Mouse (Mus musculus): ENCODE measurements around the gene Gm28230.

DNA sequence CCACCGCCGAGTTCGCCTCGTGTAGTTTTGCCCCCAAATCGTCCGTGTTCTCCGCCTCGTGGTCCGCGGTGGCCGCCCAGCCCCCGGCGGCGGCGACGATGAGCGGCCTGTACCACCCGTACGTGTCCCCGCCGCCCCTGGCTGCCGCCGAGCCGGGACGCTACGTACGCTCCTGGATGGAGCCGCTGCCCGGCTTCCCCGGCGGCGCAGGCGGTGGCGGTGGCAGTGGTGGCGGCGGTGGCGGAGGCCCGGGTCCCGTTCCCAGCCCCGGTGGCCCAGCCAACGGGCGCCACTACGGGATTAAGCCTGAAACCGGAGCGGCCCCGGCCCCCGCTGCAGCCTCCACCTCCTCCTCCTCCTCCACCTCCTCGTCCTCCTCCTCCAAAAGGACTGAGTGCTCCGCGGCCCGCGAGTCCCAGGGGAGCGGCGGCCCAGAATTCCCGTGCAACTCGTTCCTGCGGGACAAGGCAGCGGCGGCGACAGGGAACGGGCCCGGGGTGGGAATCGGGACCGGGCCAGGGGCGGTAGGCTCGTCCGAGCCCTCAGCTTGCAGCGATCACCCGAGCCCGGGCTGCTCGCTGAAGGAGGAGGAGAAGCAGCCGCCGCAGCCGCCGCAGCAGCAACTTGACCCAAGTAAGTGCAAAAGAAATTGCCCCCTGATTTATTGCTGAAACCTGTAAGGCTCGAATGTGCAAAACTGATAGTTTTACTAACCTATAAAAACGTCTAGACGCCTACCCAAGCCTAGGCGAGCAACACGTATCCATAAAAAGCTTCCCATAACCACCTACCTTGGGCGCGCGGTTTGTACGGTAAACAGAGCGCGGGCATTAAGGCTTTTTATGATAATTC lies 28.1 kb upstream of the Gm28230 start:
- TF ChIP-seq CTCF (conservative IDR thresholded peaks at IDR 0.05; ENCODE audit: low read length) (no peak), POU5F1 (IDR thresholded peaks at IDR 0.05; ENCODE audit: borderline replicate concordance, low read length) (no peak), NANOG (IDR thresholded peaks at IDR 0.05; ENCODE audit: borderline replicate concordance, low read length) (no peak)

All from E14TG2a.4 (cell line).